5 mouse cellular contexts compared by ENCODE assay signal in genomic region chr7:55198806-55199205, GRCm38 (mm10).
"Had no signal": no experiment of that assay in that cellular context is flagged by ENCODE, and none has a peak within 500 bp of the region (broad histone marks: within the 10 kb centered on the region; RNA-seq: fewer than 3 reads in every experiment).

No protein-coding gene starts in this region.

- DNase-seq: kidney, adult 2 months; kidney, postnatal 25 days; liver, postnatal 0 days; lung, embryonic 14.5 days; thymus, postnatal 25 days had no signal
